Mouse (Mus musculus) retina, postnatal 1 day (tissue): ENCODE data around the gene Mucl1.
"Not testable (repeated sequence)": the region's sequence is repeated elsewhere in the genome, so short reads cannot be mapped to it uniquely, and the experiment has no call there.

ENCODE experiments used
- DNase-seq: peaks from one replicate; pipeline ENCODE4 v3.0.0-alpha.2; 2012

Mucl1 gene

DNA sequence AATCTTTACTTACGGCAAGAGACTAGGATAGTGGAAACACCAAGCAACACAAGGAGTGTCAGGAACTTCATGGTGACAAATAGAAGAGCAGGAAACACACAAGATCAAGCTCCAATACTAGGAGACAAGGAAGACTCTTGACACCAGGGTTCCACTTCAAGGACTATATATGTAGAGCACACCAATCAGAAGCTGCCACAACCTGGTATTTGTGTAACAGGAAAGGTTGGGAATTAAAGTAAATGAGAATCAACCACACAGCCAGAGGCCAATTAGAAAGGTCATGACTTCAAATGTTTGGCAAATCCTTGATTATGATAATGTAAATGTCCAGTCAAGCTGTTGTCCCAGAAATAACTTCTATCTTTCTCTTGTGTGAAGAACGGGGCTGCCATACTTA lies at the start of gene Mucl1:
Gene Mucl1, minus strand, starts transcription at position 101 of the 400 bp plus-strand sequence.
- DNase-seq, result no peak

DNA sequence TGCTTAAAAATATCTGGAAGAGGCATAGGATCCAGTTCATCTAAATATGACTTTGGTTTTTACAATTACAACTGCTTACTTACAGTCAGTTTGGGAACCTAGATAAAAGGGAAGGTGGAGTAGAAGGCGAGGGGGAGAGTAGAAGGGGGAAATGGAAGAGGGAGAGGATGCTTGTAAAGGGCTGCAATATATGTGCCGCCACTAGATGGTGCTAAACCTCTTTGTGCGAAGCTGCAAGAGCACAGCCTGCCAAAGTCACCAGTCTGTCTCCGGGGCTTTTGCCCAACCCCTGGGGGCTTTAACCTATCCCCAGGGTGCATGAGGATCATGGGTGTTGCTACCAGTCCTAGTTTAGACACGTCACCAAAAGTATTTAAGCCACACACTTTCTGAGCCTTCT lies 11.6 kb upstream of the Mucl1 start:
- peak; percentile 81 for DNase-seq

DNA sequence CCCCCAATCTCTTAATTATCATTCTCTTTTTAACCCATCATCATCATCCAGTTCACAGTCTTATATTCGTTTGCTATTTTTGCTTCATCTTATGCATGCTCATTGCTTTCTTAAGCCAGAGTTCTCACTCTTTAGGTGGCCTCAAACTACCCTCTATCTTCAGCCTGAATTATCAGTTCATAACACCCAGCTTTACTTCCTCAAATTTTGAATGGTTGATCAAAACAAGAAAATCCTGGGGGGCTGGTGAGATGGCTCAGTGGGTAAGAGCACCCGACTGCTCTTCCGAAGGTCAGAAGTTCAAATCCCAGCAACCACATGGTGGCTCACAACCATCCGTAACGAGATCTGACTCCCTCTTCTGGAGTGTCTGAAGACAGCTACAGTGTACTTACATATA lies 38.4 kb downstream of the Mucl1 start:
- not testable (repeated sequence) for DNase-seq
